In the genomic region with DNA sequence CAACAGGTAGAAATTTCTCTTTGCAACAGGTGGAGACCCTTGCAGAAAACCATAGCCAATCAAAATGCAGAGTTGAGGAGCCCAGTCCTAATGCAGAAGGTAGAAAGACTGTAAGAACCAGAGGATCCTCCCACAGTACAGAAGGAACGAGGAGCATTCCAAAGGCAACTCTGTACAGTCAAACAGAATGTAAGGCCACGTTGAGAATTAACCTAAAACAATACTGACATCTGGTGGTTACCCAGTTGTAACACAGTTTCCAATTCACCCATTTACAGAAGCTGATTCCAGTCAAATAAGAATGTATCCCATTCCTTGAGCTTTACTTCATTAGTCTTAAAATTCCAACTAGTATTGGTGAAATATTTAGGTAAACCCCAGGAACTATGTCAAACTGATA, we compare ENCODE assay signal across 9 mouse cellular contexts. TPM values are rescaled to one million over a fixed set of nuclear protein-coding genes. Genes with fewer than 3 reads are reported as not detected.
A peak's percentile ranks its signal among the peaks of the same experiment; 100 is the strongest.
DNase-seq lines count a peak whose midpoint lies in the region; ATAC-seq and TF ChIP-seq lines count a peak whose summit lies in the region.
"Had no signal": no experiment of that assay in that cellular context is flagged by ENCODE, and none has a peak within 500 bp of the region (broad histone marks: within the 10 kb centered on the region; RNA-seq: fewer than 3 reads in every experiment).

No protein-coding gene starts in this region.

- 0% methylated on average over 2 of the region's 2 CpGs for WGBS in liver, adult 2 months
- 8% methylated on average over 2 of the region's 2 CpGs for WGBS in neural tube, embryonic 15.5 days

- TF ChIP-seq CTCF in liver, adult 2 months (IDR thresholded peaks at IDR 0.05; ENCODE audit: low read depth, low read length) = peak; percentile 39; the same call in 1 of the 2 replicates

- no peaks in the 10 kb centered on the region for H3K9me3 ChIP-seq in neural tube, embryonic 15.5 days (replicated peaks)
- H3K9me3 ChIP-seq: lung, embryonic 15.5 days had no signal

- H3K27ac ChIP-seq in liver, adult 2 months (replicated peaks; ENCODE audit: insufficient read depth, low read depth, low read length) = no peak overlapping the region
- no peak overlapping the region for H3K27ac ChIP-seq in neural tube, embryonic 15.5 days (replicated peaks)
- H3K27ac ChIP-seq: lung, embryonic 15.5 days had no signal

- no peaks in the 10 kb centered on the region for H3K4me1 ChIP-seq in liver, adult 2 months (ENCODE audit: control insufficient read depth, insufficient read depth, low read length)
- no peaks in the 10 kb centered on the region for H3K4me1 ChIP-seq in neural tube, embryonic 15.5 days
- H3K4me1 ChIP-seq: lung, embryonic 15.5 days had no signal

- H3K4me3 ChIP-seq in liver, adult 2 months (ENCODE audit: insufficient read depth, low read depth, low read length) = no peak overlapping the region
- H3K4me3 ChIP-seq in neural tube, embryonic 15.5 days (replicated peaks) = no peak overlapping the region
- H3K4me3 ChIP-seq: erythroblast, embryonic 14.5 days; lung, embryonic 15.5 days had no signal

- ATAC-seq in neural tube, embryonic 15.5 days (ENCODE audit: low FRiP score) = peak; percentile 53; the same call in 1 of the 2 replicates

- no peaks in the 10 kb centered on the region for H3K36me3 ChIP-seq in liver, adult 2 months (ENCODE audit: control insufficient read depth, insufficient read depth, low read length)
- no peaks in the 10 kb centered on the region for H3K36me3 ChIP-seq in neural tube, embryonic 15.5 days
- H3K36me3 ChIP-seq: lung, embryonic 15.5 days had no signal

- no peak overlapping the region for H3K9ac ChIP-seq in liver, adult 2 months (ENCODE audit: low read depth, low read length)
- no peak overlapping the region for H3K9ac ChIP-seq in neural tube, embryonic 15.5 days (replicated peaks)
- H3K9ac ChIP-seq: lung, embryonic 15.5 days had no signal

- no peaks in the 10 kb centered on the region for H3K27me3 ChIP-seq in liver, adult 2 months (ENCODE audit: control insufficient read depth, insufficient read depth, low read length)
- no peaks in the 10 kb centered on the region for H3K27me3 ChIP-seq in neural tube, embryonic 15.5 days (replicated peaks)
- H3K27me3 ChIP-seq: lung, embryonic 15.5 days had no signal

- H3K4me2 ChIP-seq in neural tube, embryonic 15.5 days = no peak overlapping the region
- H3K4me2 ChIP-seq: lung, embryonic 15.5 days had no signal

- DNase-seq in liver, adult 2 months (ENCODE audit: extremely low read depth, low read depth, low spot score) = peak; percentile 44
- DNase-seq in liver (no peak), R1 (ENCODE audit: low read depth, low spot score) (peak; percentile 45)
- peak; percentile 14 for DNase-seq in fibroblast of lung, adult 2 months (ENCODE audit: low read depth)
- DNase-seq in kidney, postnatal 10 days = peak; percentile 11
- no peak for DNase-seq in spleen, adult 12 weeks (ENCODE audit: low spot score)

- TF ChIP-seq POLR2A in liver, adult 2 months (IDR thresholded peaks at IDR 0.05; ENCODE audit: extremely low read depth, insufficient read depth, low read length) = no peak

- H3K79me2 ChIP-seq in liver, adult 2 months (ENCODE audit: control insufficient read depth, insufficient read depth, low read length) = no peaks in the 10 kb centered on the region

RNA-seq across cellular contexts. Expression of a gene that starts 30.6 kb away (rescaled TPM):
- total RNA-seq in liver, adult 2 months (2014; rRNA removed) = 0.07 TPM in 1 of 2 replicates, not detected in the other
- polyA plus RNA-seq in liver, adult 2 months (2012; rRNA removed) = 0.02 and 0.04 TPM in 2 replicates
- polyA plus RNA-seq in neural tube, embryonic 15.5 days (2015; fragmentation: Nextera tagmentation; extraction: Ambion mirVana) = 0.47 and 8.4 TPM in 2 replicates

RNA-seq across cellular contexts. Expression of a gene that starts 34.7 kb away (rescaled TPM):
- total RNA-seq in liver, adult 2 months (2014; rRNA removed) = not detected in 2 replicates
- not detected in 2 replicates for polyA plus RNA-seq in liver, adult 2 months (2012; rRNA removed)
- polyA plus RNA-seq in neural tube, embryonic 15.5 days (2015; fragmentation: Nextera tagmentation; extraction: Ambion mirVana) = 0.40 and 0.59 TPM in 2 replicates
- polyA plus RNA-seq: erythroblast, embryonic 14.5 days had no signal

Comparison
In these comparisons a context has a peak if more than half of its experiments do, and no peak if none do; other contexts are left out.
1. DNase-seq: peak in liver, adult 2 months (single experiment), R1 (single experiment), fibroblast of lung, adult 2 months (single experiment) and kidney, postnatal 10 days (single experiment); none in liver (single experiment) and spleen, adult 12 weeks (single experiment).